Mouse (Mus musculus) midbrain, embryonic 11.5 days (tissue): ENCODE data around the gene Kansl3. TPM values are rescaled to one million over a fixed set of nuclear protein-coding genes. Genes with fewer than 3 reads are reported as not detected.

ENCODE experiments used
- ATAC-seq: fragments of 200-750 bp; cut with Nextera tagmentation; 2 replicates; pipeline ENCODE4 v1.8.0; 2017; ENCODE audit warnings: moderate TSS enrichment, moderate library complexity; ENCODE audit not compliant: low FRiP score
- DNase-seq: peaks from one replicate; pipeline ENCODE4 v3.0.0; 2015; ENCODE audit warnings: low spot score; ENCODE audit errors: missing footprints
- H3K27ac ChIP-seq: fragments of 300-500 bp; sonication (generic); 2 replicates; pipeline ENCODE4 v1.5.1; 2014; ENCODE audit warnings: low read depth, low read length
- H3K27me3 ChIP-seq: fragments of 300-500 bp; sonication (generic); 2 replicates; pipeline ENCODE4 v1.6.1; 2014; ENCODE audit warnings: mild to moderate bottlenecking, low read length, moderate library complexity, mixed read lengths; ENCODE audit not compliant: control insufficient read depth, insufficient read depth
- H3K36me3 ChIP-seq: fragments of 300-500 bp; sonication (generic); 2 replicates; pipeline ENCODE4 v1.6.1; 2014; ENCODE audit warnings: mild to moderate bottlenecking, low read length, moderate library complexity, mixed read lengths; ENCODE audit not compliant: control insufficient read depth, insufficient read depth
- H3K4me1 ChIP-seq: fragments of 300-500 bp; sonication (generic); 2 replicates; pipeline ENCODE4 v1.6.1; 2014; ENCODE audit warnings: low read length; ENCODE audit not compliant: control insufficient read depth, insufficient read depth
- H3K4me2 ChIP-seq: fragments of 300-500 bp; sonication (generic); 2 replicates; pipeline ENCODE4 v1.6.1; 2014; ENCODE audit warnings: mild to moderate bottlenecking, moderate library complexity
- H3K4me3 ChIP-seq: fragments of 300-500 bp; sonication (generic); 2 replicates; pipeline ENCODE4 v1.5.1; 2014; ENCODE audit warnings: low read depth, low read length
- H3K9ac ChIP-seq: fragments of 300-500 bp; sonication (generic); 2 replicates; pipeline ENCODE4 v1.6.1; 2014; ENCODE audit warnings: low read length
- H3K9me3 ChIP-seq: fragments of 300-500 bp; sonication (generic); 2 replicates; pipeline ENCODE4 v1.6.1; 2016; ENCODE audit warnings: low read length; ENCODE audit not compliant: control insufficient read depth
- WGBS: fragments of 180-500 bp; shearing (Covaris S2); extraction: QIAGEN DNeasy Blood & Tissue Kit; methylation state at CpG from one replicate; pipeline ENCODE4 v1.1.7; 2014; 5-methylcytosine and 5-hydroxymethylcytosine counted together
- polyA plus RNA-seq: library from polyadenylated mRNA; unstranded; fragments of >200 nt; fragmentation: Nextera tagmentation; extraction: Ambion mirVana; gene quantifications from 2 replicates; pipeline ENCODE4 v1.2.1, GENCODE M21; 2014

The Kansl3 gene
- polyA plus RNA-seq, 1 experiment from 2014 or later, result 33.9 TPM

DNA sequence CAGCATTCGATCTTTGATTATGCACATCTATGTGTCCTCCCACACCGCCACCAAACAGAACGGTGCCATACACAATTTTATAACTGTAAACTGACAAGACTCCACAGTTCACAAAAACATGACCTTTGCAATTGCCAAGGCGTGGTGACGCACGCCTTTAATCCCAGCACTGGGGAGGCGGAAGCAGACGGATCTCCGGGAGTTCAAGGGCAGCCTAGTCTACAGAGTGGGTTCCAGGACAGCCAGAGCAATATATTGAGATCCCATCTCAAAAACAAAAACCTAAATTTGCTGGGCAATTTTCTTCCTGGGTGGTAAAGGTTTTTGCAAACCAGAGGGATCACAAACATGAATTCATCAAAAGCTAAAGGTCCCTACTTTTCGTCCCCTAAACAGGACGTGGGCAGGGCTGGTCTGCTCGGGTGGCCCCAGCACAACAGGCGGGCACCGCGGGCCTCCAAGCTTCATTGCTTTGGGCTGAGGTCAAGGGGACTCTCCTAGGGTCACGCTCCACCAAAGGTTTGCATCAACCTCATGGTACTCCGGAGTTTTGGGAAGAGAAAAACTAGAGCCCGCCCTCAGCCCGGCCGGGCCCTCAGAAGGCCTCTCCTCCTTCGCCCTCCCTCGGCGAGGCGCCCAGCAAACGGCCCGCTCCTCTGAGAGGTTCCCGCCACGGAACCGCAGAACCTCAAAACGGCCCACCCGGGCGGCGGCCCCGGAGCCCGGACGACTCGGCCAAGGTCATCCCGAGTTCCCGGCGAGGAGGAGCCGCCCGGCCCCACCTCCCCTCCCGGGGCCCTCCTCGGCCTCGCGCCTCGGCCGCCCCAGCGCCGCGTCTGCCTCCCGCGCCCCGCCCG, 641 bp downstream of the Kansl3 start:
- 6% methylated on average over 42 of the region's 55 CpGs for whole genome bisulfite sequencing
- Histone ChIP-seq H3K36me3 (peaks cover 15% of the 10 kb centered on the region; the same call in 1 of the 2 replicates), H3K9ac (peak overlapping the region; percentile 96), H3K4me2 (peak overlapping the region; percentile 58), H3K27me3 (no peaks in the 10 kb centered on the region), H3K4me3 (peak overlapping the region; percentile 96), H3K9me3 (no peaks in the 10 kb centered on the region), H3K27ac (no peak overlapping the region), H3K4me1 (peaks cover 8% of the 10 kb centered on the region)
- DNase-seq (peak; percentile 96), ATAC-seq (peak; percentile 92)

DNA sequence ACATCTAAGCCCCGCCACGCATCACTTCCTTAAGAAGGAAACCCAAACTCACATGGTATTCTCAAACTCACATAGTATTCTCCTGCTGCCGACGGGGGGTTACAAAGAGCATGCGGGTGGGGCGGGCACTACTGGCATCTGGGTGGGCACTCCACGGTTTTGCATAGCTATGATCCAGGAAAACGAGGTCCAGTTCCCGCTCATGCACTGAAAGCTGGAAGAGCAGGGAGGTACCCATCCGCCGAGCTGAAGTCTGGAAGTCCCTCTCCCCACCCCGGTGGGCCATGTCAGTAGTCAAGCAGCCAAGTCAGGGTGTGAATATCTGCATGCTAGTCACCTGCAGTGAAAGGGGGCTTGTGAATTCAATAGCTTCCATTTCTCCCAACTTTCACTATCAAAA, 1.3 kb downstream of the Kansl3 start:
- DNase-seq (peak; percentile 65), ATAC-seq (no peak)
- Histone ChIP-seq H3K4me1 (peaks cover 8% of the 10 kb centered on the region), H3K9ac (peak overlapping the region; percentile 96), H3K4me2 (peak overlapping the region; percentile 58), H3K27ac (no peak overlapping the region), H3K4me3 (peak overlapping the region; percentile 96), H3K9me3 (no peaks in the 10 kb centered on the region), H3K36me3 (peaks cover 15% of the 10 kb centered on the region; the same call in 1 of the 2 replicates), H3K27me3 (no peaks in the 10 kb centered on the region)
- WGBS, result 62% methylated on average over 12 of the region's 12 CpGs

DNA sequence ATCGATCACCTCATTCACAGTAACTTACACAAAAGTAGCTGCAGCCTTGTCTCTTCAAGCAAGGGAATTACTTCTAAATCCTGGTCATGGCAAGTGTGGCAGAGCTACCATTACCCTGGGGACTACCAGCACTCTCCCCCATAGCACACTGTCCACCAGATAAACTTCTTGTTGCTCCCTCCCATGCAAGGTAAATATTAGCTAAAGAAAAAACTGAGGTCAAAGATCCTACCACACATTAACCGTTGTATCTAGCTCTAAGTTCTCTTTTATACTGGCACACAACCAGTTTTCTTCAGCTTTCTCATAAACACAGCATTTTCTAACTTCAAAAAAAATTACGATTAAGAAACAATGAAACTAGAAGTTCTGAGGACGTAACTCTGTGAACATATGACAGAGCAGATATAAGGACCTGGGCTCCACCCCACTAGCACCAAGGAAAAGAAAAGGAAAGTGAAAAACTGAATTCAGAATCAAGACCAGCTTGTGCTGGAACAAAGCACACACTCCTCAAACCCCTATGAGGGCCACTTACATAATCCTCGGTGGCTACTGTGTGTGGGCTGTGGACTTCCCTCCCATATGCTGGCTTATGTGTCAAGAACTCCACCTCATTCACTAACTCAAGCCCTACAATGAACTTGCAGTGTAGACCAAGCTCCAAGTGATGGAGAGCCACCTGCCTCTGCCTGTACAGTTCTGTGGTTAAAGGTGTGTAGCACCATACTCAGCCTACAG, 11.9 kb downstream of the Kansl3 start:
- Histone ChIP-seq H3K27me3 (no peaks in the 10 kb centered on the region), H3K27ac (no peak overlapping the region), H3K4me2 (no peak overlapping the region), H3K36me3 (peaks cover 29% of the 10 kb centered on the region), H3K4me3 (no peak overlapping the region), H3K9ac (no peak overlapping the region), H3K4me1 (no peaks in the 10 kb centered on the region), H3K9me3 (no peaks in the 10 kb centered on the region)
- DNase-seq, result peak; percentile 45
- 93% methylated on average over 5 of the region's 5 CpGs for WGBS
- ATAC-seq, result no peak

DNA sequence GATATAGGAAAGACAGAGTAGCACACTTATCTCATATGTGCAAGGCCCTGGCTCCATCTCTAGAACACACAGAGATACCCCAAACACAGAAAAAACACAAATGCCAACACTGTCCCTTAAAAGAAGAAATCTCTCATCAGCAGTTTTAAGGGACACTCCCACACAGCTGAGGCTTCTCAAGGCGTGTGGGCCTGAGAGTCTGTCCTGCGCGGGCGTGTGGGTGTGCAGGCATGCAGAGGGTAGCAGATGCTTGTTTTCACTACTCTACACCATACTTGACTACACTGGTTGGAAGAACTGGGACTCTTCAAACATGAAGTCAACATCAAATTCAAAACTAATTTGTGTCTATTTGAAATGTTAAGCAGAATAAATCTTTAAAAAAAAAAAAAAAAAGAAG, 16.6 kb downstream of the Kansl3 start:
- Histone ChIP-seq H3K4me2 (no peak overlapping the region), H3K27me3 (no peaks in the 10 kb centered on the region), H3K9ac (no peak overlapping the region), H3K4me3 (no peak overlapping the region), H3K36me3 (peaks cover 40% of the 10 kb centered on the region), H3K27ac (no peak overlapping the region), H3K4me1 (no peaks in the 10 kb centered on the region), H3K9me3 (no peaks in the 10 kb centered on the region)
- 90% methylated on average over 4 of the region's 4 CpGs for WGBS
- ATAC-seq (no peak), DNase-seq (peak; percentile 41)

DNA sequence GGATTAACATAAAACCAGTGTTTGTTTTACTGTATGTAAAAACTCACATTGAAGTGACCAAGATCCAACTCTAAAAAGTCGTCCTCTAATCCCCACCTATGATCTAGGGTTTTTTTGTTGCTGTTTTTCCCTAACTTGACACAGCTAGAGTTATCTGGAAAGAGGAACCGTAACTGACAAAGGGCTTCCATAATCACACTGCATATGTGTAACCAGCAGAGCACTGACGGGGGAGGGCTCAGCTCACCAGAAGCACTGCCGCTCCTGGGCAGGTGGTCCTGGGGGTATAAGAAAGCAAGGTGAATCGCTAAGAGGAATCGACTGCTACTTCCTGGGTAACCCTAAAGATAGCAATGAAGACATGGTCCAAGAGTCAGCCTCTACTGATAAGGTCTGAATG, 26.4 kb downstream of the Kansl3 start:
- Histone ChIP-seq H3K27ac (no peak overlapping the region), H3K4me3 (no peak overlapping the region), H3K4me2 (no peak overlapping the region), H3K36me3 (peaks cover 37% of the 10 kb centered on the region), H3K9ac (no peak overlapping the region), H3K9me3 (no peaks in the 10 kb centered on the region), H3K27me3 (no peaks in the 10 kb centered on the region), H3K4me1 (no peaks in the 10 kb centered on the region)
- WGBS, result 94% methylated on average over 6 of the region's 6 CpGs
- DNase-seq (peak; percentile 23), ATAC-seq (no peak)

DNA sequence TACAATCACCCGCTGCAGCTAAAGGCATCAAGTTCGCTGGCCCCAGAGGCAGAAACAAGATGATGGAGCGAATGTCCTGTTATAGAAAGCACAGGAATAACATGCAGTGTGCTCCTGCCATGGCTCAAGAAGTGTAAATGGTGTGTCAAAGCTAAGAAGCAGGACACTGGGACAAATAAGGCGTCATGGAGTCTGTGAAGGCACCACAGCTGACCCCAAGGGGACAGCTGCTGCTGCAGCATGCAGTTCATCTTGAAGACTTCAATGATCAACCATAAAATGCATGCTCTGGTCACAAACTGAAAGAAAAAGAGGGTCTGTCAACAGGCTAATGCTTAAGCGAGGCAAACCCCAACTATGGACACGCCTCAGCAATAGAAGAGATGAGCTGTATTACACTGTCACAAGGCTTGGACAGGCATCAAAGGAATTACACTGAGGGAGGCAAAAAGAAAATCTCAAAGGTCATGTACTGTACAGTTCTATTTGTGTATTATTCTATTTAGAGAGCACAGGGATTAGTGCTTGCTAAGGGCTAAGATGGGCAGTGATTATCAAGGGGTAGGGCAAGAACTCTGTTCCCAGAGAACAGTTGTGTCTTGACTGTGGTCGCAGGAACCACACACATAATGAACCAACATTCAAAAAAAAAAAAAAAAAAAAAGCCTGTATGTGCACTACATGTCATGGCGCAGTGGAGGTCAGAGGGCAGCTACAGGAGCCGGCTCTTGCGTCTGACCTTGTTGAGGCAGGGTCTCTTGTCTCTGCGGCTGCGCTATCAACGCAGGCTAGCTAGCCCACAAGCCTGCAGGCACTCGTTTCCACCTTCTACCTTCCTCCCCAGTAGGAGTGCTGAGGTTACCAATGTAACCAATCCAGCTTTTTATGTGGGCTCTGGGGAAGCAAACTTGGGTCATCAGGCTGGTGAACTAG, 35.8 kb downstream of the Kansl3 start:
- H3K4me1 ChIP-seq, result no peaks in the 10 kb centered on the region
- H3K4me2 ChIP-seq, result no peak overlapping the region
- no peak overlapping the region for H3K9ac ChIP-seq
- no peaks in the 10 kb centered on the region for H3K27me3 ChIP-seq
- ATAC-seq, result no peak
- H3K27ac ChIP-seq, result no peak overlapping the region
- H3K9me3 ChIP-seq, result no peaks in the 10 kb centered on the region
- peak; percentile 70 for DNase-seq
- WGBS, result 90% methylated on average over 14 of the region's 14 CpGs
- peaks cover 22% of the 10 kb centered on the region for H3K36me3 ChIP-seq
- H3K4me3 ChIP-seq, result no peak overlapping the region

DNA sequence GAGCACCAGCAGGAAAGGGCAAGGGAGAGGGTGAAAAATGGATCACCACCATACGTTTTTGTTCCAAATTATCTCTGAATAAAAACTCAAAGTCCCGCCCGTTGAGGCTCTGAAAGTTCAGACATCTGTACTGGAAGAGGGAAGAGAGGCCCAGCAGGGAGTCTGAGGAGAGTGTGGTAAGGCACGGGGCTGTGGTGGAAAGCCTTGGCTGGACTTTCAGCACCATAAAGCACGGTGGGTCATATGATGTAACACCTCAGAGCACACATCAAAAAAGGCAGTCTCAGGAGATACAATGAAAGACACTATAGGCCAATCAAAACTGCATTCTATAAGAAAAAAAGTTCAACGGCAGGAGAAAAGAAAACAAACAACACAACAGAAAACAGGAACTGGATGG, 37.2 kb downstream of the Kansl3 start:
- no peaks in the 10 kb centered on the region for H3K27me3 ChIP-seq
- WGBS, result 77% methylated on average over 6 of the region's 6 CpGs
- H3K4me2 ChIP-seq, result no peak overlapping the region
- H3K27ac ChIP-seq, result no peak overlapping the region
- no peak overlapping the region for H3K4me3 ChIP-seq
- H3K36me3 ChIP-seq, result peaks cover 14% of the 10 kb centered on the region
- H3K9me3 ChIP-seq, result no peaks in the 10 kb centered on the region
- no peak for DNase-seq
- no peak for ATAC-seq
- H3K4me1 ChIP-seq, result no peaks in the 10 kb centered on the region
- no peak overlapping the region for H3K9ac ChIP-seq

DNA sequence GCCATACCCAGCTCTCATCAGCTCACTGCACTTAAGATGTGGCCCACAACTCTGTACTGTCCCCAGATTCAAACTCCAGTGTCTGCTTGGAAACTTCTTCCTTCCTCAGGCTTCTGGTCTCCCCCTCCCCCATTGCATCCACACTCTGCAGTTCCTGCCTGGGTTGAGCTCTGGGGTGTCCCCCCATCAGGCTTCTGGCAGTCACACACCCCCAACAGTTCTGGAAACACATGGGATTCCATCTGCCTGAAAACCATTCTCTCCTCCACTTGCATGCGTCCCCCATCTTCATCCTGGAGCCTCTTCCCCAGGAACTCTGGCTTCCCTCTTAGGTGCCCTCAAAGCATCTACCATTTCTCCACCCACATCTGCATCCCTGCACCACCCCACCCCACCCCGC, 42.2 kb downstream of the Kansl3 start:
- Histone ChIP-seq H3K9me3 (no peaks in the 10 kb centered on the region), H3K27me3 (no peaks in the 10 kb centered on the region), H3K4me3 (no peak overlapping the region), H3K27ac (no peak overlapping the region), H3K4me2 (no peak overlapping the region), H3K36me3 (peaks cover 3% of the 10 kb centered on the region; the same call in 1 of the 2 replicates), H3K9ac (no peak overlapping the region), H3K4me1 (no peaks in the 10 kb centered on the region)
- ATAC-seq, result no peak
- DNase-seq, result no peak
- WGBS, result 85% methylated on average over 2 of the region's 2 CpGs
